ENCODE assay signal across 8 mouse cellular contexts in the genomic region with DNA sequence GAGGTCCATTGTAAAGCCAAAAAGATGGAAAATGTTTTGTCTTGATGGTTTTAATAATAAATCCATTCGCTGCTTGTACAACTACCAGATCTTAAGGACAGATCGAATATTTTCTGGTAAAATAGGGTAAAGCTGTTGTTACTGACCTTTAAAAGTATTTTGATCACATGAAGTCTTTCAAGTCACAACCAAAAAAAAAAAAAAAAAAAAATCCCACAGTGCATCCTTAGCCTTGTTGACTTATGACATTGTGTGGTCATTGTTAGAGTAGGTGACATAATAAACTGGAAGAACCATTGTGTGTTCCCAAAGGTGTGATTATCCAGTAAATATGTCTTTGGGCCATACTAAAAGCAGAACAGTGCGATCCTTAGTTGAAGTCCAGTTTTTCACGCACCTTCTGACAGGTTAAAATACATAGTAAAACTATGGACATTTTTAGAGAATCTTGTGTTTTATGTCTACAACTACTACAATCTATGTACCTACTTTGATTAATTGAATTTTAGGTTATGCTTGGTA. TPM values are rescaled to one million over a fixed set of nuclear protein-coding genes. Genes with fewer than 3 reads are reported as not detected.
DNase-seq lines count a peak whose midpoint lies in the region; ATAC-seq and TF ChIP-seq lines count a peak whose summit lies in the region.

No protein-coding gene starts in this region.

- WGBS in heart, embryonic 13.5 days, result 64% methylated on average over 4 of the region's 4 CpGs
- WGBS in forebrain, embryonic 15.5 days, result 81% methylated on average over 4 of the region's 4 CpGs
- WGBS in liver, embryonic 16.5 days (ENCODE audit: insufficient replicate concordance), result 41% methylated on average over 4 of the region's 4 CpGs

- H3K4me2 ChIP-seq in heart, embryonic 13.5 days, result peak overlapping the region; percentile 82
- H3K4me2 ChIP-seq in forebrain, embryonic 15.5 days (replicated peaks), result peak overlapping the region; percentile 55
- peak overlapping the region; percentile 80 for H3K4me2 ChIP-seq in liver, embryonic 16.5 days (ENCODE audit: low read depth, low read length)

- peak overlapping the region; percentile 99 for H3K27ac ChIP-seq in heart, embryonic 13.5 days (replicated peaks)
- peak overlapping the region; percentile 99 for H3K27ac ChIP-seq in forebrain, embryonic 15.5 days (replicated peaks)
- H3K27ac ChIP-seq in liver, embryonic 16.5 days (ENCODE audit: low read length), result peak overlapping the region; percentile 100

- no peak for ATAC-seq in heart, embryonic 13.5 days (ENCODE audit: extremely low read depth, insufficient number of reproducible peaks, low FRiP score, low TSS enrichment)
- ATAC-seq in forebrain, embryonic 15.5 days (replicated peaks), result no peak
- ATAC-seq in liver, embryonic 16.5 days (ENCODE audit: low read depth), result no peak

- H3K4me1 ChIP-seq in heart, embryonic 13.5 days, result peaks cover 24% of the 10 kb centered on the region
- H3K4me1 ChIP-seq in E14TG2a.4 (replicated peaks; ENCODE audit: low read depth, low read length), result peaks cover 35% of the 10 kb centered on the region
- H3K4me1 ChIP-seq in forebrain, embryonic 15.5 days, result peaks cover 26% of the 10 kb centered on the region
- H3K4me1 ChIP-seq in liver, embryonic 16.5 days (ENCODE audit: control insufficient read depth, low read depth, low read length), result peaks cover 21% of the 10 kb centered on the region

- no peak for TF ChIP-seq CTCF in E14TG2a.4 (conservative IDR thresholded peaks at IDR 0.05; ENCODE audit: low read length)

- peaks cover 12% of the 10 kb centered on the region for H3K36me3 ChIP-seq in heart, embryonic 13.5 days
- peaks cover 18% of the 10 kb centered on the region for H3K36me3 ChIP-seq in E14TG2a.4 (ENCODE audit: insufficient read depth, low read length)
- no peaks in the 10 kb centered on the region for H3K36me3 ChIP-seq in forebrain, embryonic 15.5 days
- H3K36me3 ChIP-seq in liver, embryonic 16.5 days (ENCODE audit: control insufficient read depth, insufficient read depth), result no peaks in the 10 kb centered on the region; the same call in 1 of the 2 replicates

- H3K9me3 ChIP-seq in heart, embryonic 13.5 days, result no peaks in the 10 kb centered on the region
- H3K9me3 ChIP-seq in E14TG2a.4 (ENCODE audit: low read length), result no peaks in the 10 kb centered on the region
- no peaks in the 10 kb centered on the region for H3K9me3 ChIP-seq in forebrain, embryonic 15.5 days
- no peaks in the 10 kb centered on the region for H3K9me3 ChIP-seq in liver, embryonic 16.5 days (replicated peaks; ENCODE audit: control insufficient read depth, low read length)

- H3K27me3 ChIP-seq in heart, embryonic 13.5 days (replicated peaks), result no peaks in the 10 kb centered on the region
- no peaks in the 10 kb centered on the region for H3K27me3 ChIP-seq in E14TG2a.4 (ENCODE audit: insufficient read depth, low read length)
- no peaks in the 10 kb centered on the region for H3K27me3 ChIP-seq in forebrain, embryonic 15.5 days
- H3K27me3 ChIP-seq in liver, embryonic 16.5 days (ENCODE audit: control insufficient read depth, insufficient read depth, low read depth, low read length), result no peaks in the 10 kb centered on the region

- no peak for DNase-seq in heart, adult 8-10 months (ENCODE audit: low spot score)
- no peak for DNase-seq in right cerebral cortex, postnatal 10 days (ENCODE audit: low spot score in 2 of 2)
- no peak for DNase-seq in thymus, postnatal 36 days
- DNase-seq in adrenal gland, postnatal 14 days, result no peak

- peak overlapping the region; percentile 97 for H3K4me3 ChIP-seq in heart, embryonic 13.5 days
- peak overlapping the region; percentile 95 for H3K4me3 ChIP-seq in E14TG2a.4 (replicated peaks; ENCODE audit: low read length)
- peak overlapping the region; percentile 96 for H3K4me3 ChIP-seq in forebrain, embryonic 15.5 days
- peak overlapping the region; percentile 86 for H3K4me3 ChIP-seq in liver, embryonic 16.5 days (ENCODE audit: low read depth, low read length)

- peak overlapping the region; percentile 98 for H3K9ac ChIP-seq in heart, embryonic 13.5 days
- H3K9ac ChIP-seq in forebrain, embryonic 15.5 days (replicated peaks), result peak overlapping the region; percentile 95
- H3K9ac ChIP-seq in liver, embryonic 16.5 days (ENCODE audit: low read depth, low read length), result peak overlapping the region; percentile 91

RNA-seq across cellular contexts. Expression of a gene that starts 1.0 kb away (rescaled TPM):
- 41.7 and 49.8 TPM in 2 replicates for polyA plus RNA-seq in heart, embryonic 13.5 days (2015; fragmentation: Nextera tagmentation; extraction: Ambion mirVana)
- 10 to 100 TPM; 46.1 to 53.6 (median 50.1) TPM for total RNA-seq in heart, adult 8-10 months (2022)
- 72.0 and 73.8 TPM in 2 replicates for polyA plus RNA-seq in forebrain, embryonic 15.5 days (2015; fragmentation: Nextera tagmentation; extraction: Ambion mirVana)
- 48.4 and 50.3 TPM in 2 replicates for polyA plus RNA-seq in liver, embryonic 16.5 days (2015; fragmentation: Nextera tagmentation; extraction: Ambion mirVana)
- total RNA-seq in adrenal gland, postnatal 14 days (2021), result 74.2 and 77.0 TPM in 2 replicates

RNA-seq across cellular contexts. Expression of a gene that starts 8.3 kb away (rescaled TPM):
- 5.7 TPM in 2 replicates for polyA plus RNA-seq in heart, embryonic 13.5 days (2015; fragmentation: Nextera tagmentation; extraction: Ambion mirVana)
- 1 to 10 TPM; 4.4 to 6.2 (median 5.4) TPM for total RNA-seq in heart, adult 8-10 months (2022)
- polyA plus RNA-seq in forebrain, embryonic 15.5 days (2015; fragmentation: Nextera tagmentation; extraction: Ambion mirVana), result 4.7 and 6.9 TPM in 2 replicates
- 3.0 and 3.3 TPM in 2 replicates for polyA plus RNA-seq in liver, embryonic 16.5 days (2015; fragmentation: Nextera tagmentation; extraction: Ambion mirVana)
- total RNA-seq in adrenal gland, postnatal 14 days (2021), result 13.6 and 18.6 TPM in 2 replicates

RNA-seq across cellular contexts. Expression of a gene that starts 8.5 kb away (rescaled TPM):
- 2.9 and 3.1 TPM in 2 replicates for polyA plus RNA-seq in heart, embryonic 13.5 days (2015; fragmentation: Nextera tagmentation; extraction: Ambion mirVana)
- 1 to 10 TPM; 5.8 to 6.7 (median 6.7) TPM for total RNA-seq in heart, adult 8-10 months (2022)
- 2.3 and 3.4 TPM in 2 replicates for polyA plus RNA-seq in forebrain, embryonic 15.5 days (2015; fragmentation: Nextera tagmentation; extraction: Ambion mirVana)
- polyA plus RNA-seq in liver, embryonic 16.5 days (2015; fragmentation: Nextera tagmentation; extraction: Ambion mirVana), result 1.3 and 1.4 TPM in 2 replicates
- total RNA-seq in adrenal gland, postnatal 14 days (2021), result 8.9 and 9.2 TPM in 2 replicates

RNA-seq across cellular contexts. Expression of a gene that starts 42.8 kb away (rescaled TPM):
- 31.6 and 34.0 TPM in 2 replicates for polyA plus RNA-seq in heart, embryonic 13.5 days (2015; fragmentation: Nextera tagmentation; extraction: Ambion mirVana)
- 100 to 1,000 TPM; 104 to 123 (median 113) TPM for total RNA-seq in heart, adult 8-10 months (2022)
- 4.4 and 4.7 TPM in 2 replicates for polyA plus RNA-seq in forebrain, embryonic 15.5 days (2015; fragmentation: Nextera tagmentation; extraction: Ambion mirVana)
- polyA plus RNA-seq in liver, embryonic 16.5 days (2015; fragmentation: Nextera tagmentation; extraction: Ambion mirVana), result 231 and 247 TPM in 2 replicates
- total RNA-seq in adrenal gland, postnatal 14 days (2021), result 49.4 and 49.8 TPM in 2 replicates

RNA-seq across cellular contexts. Expression of a gene that starts 44.6 kb away (rescaled TPM):
- polyA plus RNA-seq in heart, embryonic 13.5 days (2015; fragmentation: Nextera tagmentation; extraction: Ambion mirVana), result 38.6 and 46.0 TPM in 2 replicates
- total RNA-seq in heart, adult 8-10 months (2022), result 10 to 100 TPM in 3 of 4 experiments, 1 to 10 TPM in 1; 9.6 to 12.6 (median 12.1) TPM
- 61.7 and 67.8 TPM in 2 replicates for polyA plus RNA-seq in forebrain, embryonic 15.5 days (2015; fragmentation: Nextera tagmentation; extraction: Ambion mirVana)
- 27.4 and 32.1 TPM in 2 replicates for polyA plus RNA-seq in liver, embryonic 16.5 days (2015; fragmentation: Nextera tagmentation; extraction: Ambion mirVana)
- total RNA-seq in adrenal gland, postnatal 14 days (2021), result 10.7 and 12.0 TPM in 2 replicates
